Mouse (Mus musculus) megakaryocyte-erythroid progenitor cell, adult 5 weeks (primary cell): ENCODE results near the gene Slc40a1. TPM values are rescaled to one million over a fixed set of nuclear protein-coding genes. Genes with fewer than 3 reads are reported as not detected.

ENCODE experiments used
- polyA plus RNA-seq: library from polyadenylated mRNA; stranded (reverse); fragments of >175 nt; gene quantifications from 2 replicates; pipeline ENCODE4 v1.2.3, GENCODE M21; 2012

The Slc40a1 gene
- 2.8 and 5.9 TPM in 2 replicates for polyA plus RNA-seq

GRCm38 (mm10) chr1:45926393-45926763 lies at the start of gene Slc40a1:
TSS of gene Slc40a1 (minus strand) at chr1:45926523.

GRCm38 (mm10) chr1:45890173-45890572 lies 36.1 kb downstream of the Slc40a1 start, which contains the start of gene Gm5269:
TSS of gene Gm5269 (minus strand) at chr1:45890273.

Other genes starting within 250 kb of the Slc40a1 start
- 6.2 and 6.8 TPM in 2 replicates for gene Wdr75, start 131.4 kb downstream of the Slc40a1 start, polyA plus RNA-seq
- not detected in 2 replicates for gene Gm5269, start 36.2 kb downstream of the Slc40a1 start, polyA plus RNA-seq
- gene Dnah7b, start 139.8 kb upstream of the Slc40a1 start, polyA plus RNA-seq = not detected in 2 replicates